Mouse (Mus musculus): ENCODE measurements around the gene Rab34. TPM values are rescaled to one million over a fixed set of nuclear protein-coding genes. Genes with fewer than 3 reads are reported as not detected.

The Rab34 gene
- polyA plus RNA-seq (2015; fragmentation: Nextera tagmentation; extraction: Ambion mirVana): 57.3 and 60.3 TPM in 2 replicates

DNA sequence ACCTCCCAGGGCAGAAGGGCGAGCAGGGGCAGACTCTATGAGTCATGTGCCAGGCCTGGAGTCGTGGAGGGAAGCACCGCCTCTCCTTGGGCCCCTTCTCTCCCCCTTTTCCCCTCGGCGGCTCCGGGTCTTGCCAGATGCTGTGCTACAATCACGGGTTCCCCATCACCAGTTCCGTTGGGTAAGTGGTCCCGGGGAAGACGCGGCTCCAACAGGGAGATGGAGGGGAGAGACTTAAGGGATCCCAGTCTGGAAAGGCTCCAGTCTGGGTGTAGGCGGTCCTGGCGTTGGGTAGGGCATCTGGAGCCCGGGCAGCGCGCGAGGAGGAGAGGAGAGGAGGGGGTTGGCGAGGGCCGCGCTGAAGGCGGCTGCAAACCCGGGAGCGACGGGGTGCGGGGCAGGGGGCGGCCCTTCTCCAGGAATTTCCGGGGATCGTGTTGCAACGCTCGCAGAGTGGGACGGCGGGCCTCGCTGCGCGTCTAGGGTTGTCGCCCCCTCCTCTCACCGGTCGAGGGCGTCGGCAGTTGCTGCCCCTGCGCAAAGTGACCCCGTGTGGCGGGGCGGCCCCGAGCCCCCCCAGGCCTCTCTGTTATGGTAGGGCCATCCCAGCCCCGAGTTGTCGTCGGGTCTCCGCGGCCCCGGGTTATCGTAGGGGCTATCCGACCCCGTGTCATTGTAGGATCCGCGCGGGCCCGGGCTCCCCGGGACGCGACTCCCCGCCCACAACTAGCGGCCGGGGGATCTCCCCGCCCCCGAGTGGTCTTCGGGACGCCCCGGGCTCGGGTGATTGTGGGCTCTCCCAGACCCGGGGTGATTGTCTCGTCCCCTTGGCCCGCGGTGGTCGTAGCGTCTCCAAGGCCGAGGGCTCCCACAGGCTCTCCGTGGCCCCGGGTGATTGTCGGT, at the start of gene Rab34:
Gene Rab34, plus strand, starts transcription at position 100 of the 903 bp plus-strand sequence.
- peak within 1 kb of the TSS; percentile 89 for H3K27ac ChIP-seq (ENCODE audit: low read depth, low read length)
- H3K36me3 ChIP-seq (ENCODE audit: control insufficient read depth, insufficient read depth, low read length): peaks cover 9% of the 10 kb centered on the region; the same call in 1 of the 2 replicates
- H3K4me1 ChIP-seq (ENCODE audit: control insufficient read depth, insufficient read depth, low read depth, low read length): peaks cover 13% of the 10 kb centered on the region
- H3K4me3 ChIP-seq (ENCODE audit: low read length): peak within 1 kb of the TSS; percentile 78
- H3K27me3 ChIP-seq (replicated peaks; ENCODE audit: control insufficient read depth, insufficient read depth, low read length): no peaks in the 10 kb centered on the region
- H3K4me2 ChIP-seq (ENCODE audit: low read length): peak within 1 kb of the TSS; percentile 70
- under 1% methylated on average over 74 of the region's 80 CpGs for WGBS
- ATAC-seq: peak; percentile 80
- H3K9ac ChIP-seq (ENCODE audit: low read depth, low read length): peak within 1 kb of the TSS; percentile 93
- H3K9me3 ChIP-seq (ENCODE audit: control insufficient read depth, low read length): no peaks in the 10 kb centered on the region

DNA sequence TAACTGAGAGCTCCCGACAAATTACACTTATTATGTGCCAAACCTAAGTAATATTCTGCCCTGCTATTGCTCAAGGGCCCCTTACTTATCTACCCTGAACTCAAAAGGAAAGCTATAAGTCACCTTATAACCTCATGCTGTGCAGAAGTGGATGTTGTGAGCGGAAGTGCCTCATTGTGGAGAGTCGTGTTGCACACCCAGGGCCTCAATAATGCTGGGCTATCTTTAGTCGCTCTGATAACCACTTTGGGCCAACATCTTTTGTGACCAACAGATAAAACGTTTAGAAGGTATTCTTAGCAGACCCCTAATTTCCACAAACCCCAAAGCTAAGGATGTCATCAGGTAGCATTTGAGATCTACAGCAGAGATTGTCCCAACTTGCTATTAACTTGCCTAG, 47.6 kb upstream of the Rab34 start:
- no peak for ATAC-seq
- Histone ChIP-seq H3K27me3 (replicated peaks; ENCODE audit: control insufficient read depth, insufficient read depth, low read length) (no peaks in the 10 kb centered on the region), H3K4me1 (ENCODE audit: control insufficient read depth, insufficient read depth, low read depth, low read length) (no peaks in the 10 kb centered on the region), H3K4me3 (ENCODE audit: low read length) (no peak overlapping the region), H3K27ac (ENCODE audit: low read depth, low read length) (no peak overlapping the region), H3K36me3 (ENCODE audit: control insufficient read depth, insufficient read depth, low read length) (peaks cover 7% of the 10 kb centered on the region), H3K9ac (ENCODE audit: low read depth, low read length) (no peak overlapping the region), H3K9me3 (ENCODE audit: control insufficient read depth, low read length) (no peaks in the 10 kb centered on the region), H3K4me2 (ENCODE audit: low read length) (no peak overlapping the region)
- WGBS: 86% methylated on average over 5 of the region's 5 CpGs

DNA sequence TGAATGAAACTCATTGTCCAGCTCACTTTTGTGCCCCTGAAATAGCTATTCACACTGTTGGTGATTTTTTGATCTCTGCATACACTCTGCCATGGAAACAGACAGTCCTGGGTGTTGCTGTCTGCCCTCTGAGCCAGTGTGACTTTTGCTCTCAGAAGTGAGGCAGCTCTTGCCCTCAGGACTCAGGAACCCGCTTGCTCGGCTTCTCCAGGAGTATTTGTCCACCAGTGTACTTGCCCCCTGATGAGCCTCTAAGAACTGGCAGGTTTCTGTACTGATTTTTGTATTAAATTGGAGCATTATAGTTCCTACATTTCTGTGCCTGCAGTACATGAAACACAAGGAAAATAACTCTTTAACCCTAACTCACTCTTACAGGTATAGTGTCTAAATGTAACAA, 44.7 kb upstream of the Rab34 start:
- Histone ChIP-seq H3K4me1 (ENCODE audit: control insufficient read depth, insufficient read depth, low read depth, low read length) (no peaks in the 10 kb centered on the region), H3K4me3 (ENCODE audit: low read length) (no peak overlapping the region), H3K36me3 (ENCODE audit: control insufficient read depth, insufficient read depth, low read length) (peaks cover 14% of the 10 kb centered on the region), H3K9me3 (ENCODE audit: control insufficient read depth, low read length) (no peaks in the 10 kb centered on the region), H3K27me3 (replicated peaks; ENCODE audit: control insufficient read depth, insufficient read depth, low read length) (no peaks in the 10 kb centered on the region), H3K4me2 (ENCODE audit: low read length) (no peak overlapping the region), H3K27ac (ENCODE audit: low read depth, low read length) (no peak overlapping the region), H3K9ac (ENCODE audit: low read depth, low read length) (no peak overlapping the region)
- 75% methylated on average over 2 of the region's 2 CpGs for WGBS
- no peak for ATAC-seq

DNA sequence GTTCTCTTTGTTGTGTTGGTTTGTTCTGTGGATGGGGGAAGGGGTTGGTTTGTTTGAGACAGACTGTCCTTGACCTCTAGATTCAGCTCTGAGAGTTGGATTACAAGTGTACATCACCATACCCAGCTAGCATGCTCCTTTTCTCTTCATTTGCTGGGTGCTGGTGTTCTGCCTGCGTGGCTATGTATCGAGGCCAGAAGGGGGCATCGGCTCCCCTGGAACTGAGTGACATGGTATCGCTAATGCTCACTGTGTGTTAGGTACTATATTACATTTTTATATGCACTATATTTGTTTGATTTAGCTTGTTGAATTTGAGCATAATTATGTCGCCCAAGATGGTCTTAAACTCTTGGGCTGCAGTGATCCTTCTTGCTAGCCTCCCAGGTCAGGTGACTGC, 42.1 kb upstream of the Rab34 start:
- H3K36me3 ChIP-seq (ENCODE audit: control insufficient read depth, insufficient read depth, low read length): peaks cover 16% of the 10 kb centered on the region
- no peaks in the 10 kb centered on the region for H3K27me3 ChIP-seq (replicated peaks; ENCODE audit: control insufficient read depth, insufficient read depth, low read length)
- ATAC-seq: no peak
- no peak overlapping the region for H3K9ac ChIP-seq (ENCODE audit: low read depth, low read length)
- no peak overlapping the region for H3K27ac ChIP-seq (ENCODE audit: low read depth, low read length)
- H3K4me1 ChIP-seq (ENCODE audit: control insufficient read depth, insufficient read depth, low read depth, low read length): no peaks in the 10 kb centered on the region
- no peak overlapping the region for H3K4me3 ChIP-seq (ENCODE audit: low read length)
- 87% methylated on average over 5 of the region's 5 CpGs for WGBS
- H3K9me3 ChIP-seq (ENCODE audit: control insufficient read depth, low read length): no peaks in the 10 kb centered on the region
- no peak overlapping the region for H3K4me2 ChIP-seq (ENCODE audit: low read length)

DNA sequence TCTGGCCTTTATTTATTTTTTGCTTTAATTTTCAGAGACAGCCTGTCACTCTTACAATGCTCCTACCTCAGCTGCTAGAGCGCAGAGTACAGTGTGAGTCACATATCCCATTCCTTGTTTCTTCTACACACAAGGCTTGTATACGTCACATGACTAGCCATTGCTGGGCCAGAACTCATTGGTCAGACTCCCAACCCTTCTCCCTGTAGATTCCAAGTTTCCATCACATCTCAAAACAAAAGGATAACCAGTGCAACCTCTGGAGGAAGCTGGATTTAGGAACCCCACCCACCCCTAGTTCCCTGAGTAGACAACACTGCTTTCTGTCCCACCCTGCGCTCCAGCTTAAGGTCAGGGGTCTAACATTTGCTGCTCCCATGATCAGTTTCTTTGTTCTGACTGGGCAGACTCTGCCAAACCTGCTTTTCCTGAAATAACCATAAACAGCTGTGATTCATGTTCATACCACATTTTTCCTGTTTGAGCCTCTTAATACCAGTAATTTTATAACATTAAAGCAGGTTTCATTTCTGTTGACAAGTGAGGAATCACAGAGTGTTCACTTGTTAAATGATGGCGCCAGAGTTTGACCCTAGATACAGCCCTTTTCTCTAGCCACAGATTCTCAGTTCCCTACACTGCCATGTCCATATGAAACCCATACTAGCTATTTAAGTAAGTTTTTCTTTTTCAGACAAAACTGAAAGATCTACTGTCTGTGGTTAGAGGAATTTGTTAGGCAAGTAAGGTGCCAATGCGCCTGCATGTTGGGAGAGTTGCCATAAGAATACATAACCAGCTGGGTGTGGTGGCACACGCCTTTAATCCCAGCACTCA, 41.3 kb upstream of the Rab34 start:
- Histone ChIP-seq H3K9me3 (ENCODE audit: control insufficient read depth, low read length) (no peaks in the 10 kb centered on the region), H3K27ac (ENCODE audit: low read depth, low read length) (no peak overlapping the region), H3K36me3 (ENCODE audit: control insufficient read depth, insufficient read depth, low read length) (peaks cover 16% of the 10 kb centered on the region), H3K4me3 (ENCODE audit: low read length) (no peak overlapping the region), H3K4me2 (ENCODE audit: low read length) (no peak overlapping the region), H3K9ac (ENCODE audit: low read depth, low read length) (no peak overlapping the region), H3K4me1 (ENCODE audit: control insufficient read depth, insufficient read depth, low read depth, low read length) (peaks cover 2% of the 10 kb centered on the region; the same call in 1 of the 2 replicates), H3K27me3 (replicated peaks; ENCODE audit: control insufficient read depth, insufficient read depth, low read length) (no peaks in the 10 kb centered on the region)
- no peak for ATAC-seq
- WGBS: 93% methylated on average over 6 of the region's 6 CpGs

DNA sequence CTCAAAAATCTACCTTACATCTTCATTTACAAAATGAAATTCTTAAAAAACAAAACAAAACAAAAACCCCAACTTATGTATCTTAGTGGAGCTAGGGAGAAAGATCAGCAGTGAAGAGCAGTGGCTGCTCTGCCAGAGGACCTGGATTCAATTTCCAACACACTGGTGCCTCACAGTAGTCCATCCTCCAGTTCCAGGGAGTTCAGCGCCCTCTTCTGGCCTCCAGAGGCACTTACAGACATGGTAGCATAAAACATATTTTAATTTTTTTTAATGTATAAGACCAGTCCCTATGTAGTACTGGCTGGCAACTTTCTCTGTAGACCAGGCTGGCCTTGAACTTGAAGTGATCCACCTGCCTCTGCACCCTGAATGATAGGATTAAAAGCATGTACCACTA, 37.1 kb upstream of the Rab34 start:
- Histone ChIP-seq H3K27ac (ENCODE audit: low read depth, low read length) (no peak overlapping the region), H3K36me3 (ENCODE audit: control insufficient read depth, insufficient read depth, low read length) (peaks cover 19% of the 10 kb centered on the region), H3K4me1 (ENCODE audit: control insufficient read depth, insufficient read depth, low read depth, low read length) (peaks cover 30% of the 10 kb centered on the region), H3K9ac (ENCODE audit: low read depth, low read length) (no peak overlapping the region), H3K4me2 (ENCODE audit: low read length) (no peak overlapping the region), H3K27me3 (replicated peaks; ENCODE audit: control insufficient read depth, insufficient read depth, low read length) (no peaks in the 10 kb centered on the region), H3K4me3 (ENCODE audit: low read length) (no peak overlapping the region), H3K9me3 (ENCODE audit: control insufficient read depth, low read length) (no peaks in the 10 kb centered on the region)
- ATAC-seq: no peak
- 35% methylated on average over 1 of the region's 1 CpGs for WGBS

DNA sequence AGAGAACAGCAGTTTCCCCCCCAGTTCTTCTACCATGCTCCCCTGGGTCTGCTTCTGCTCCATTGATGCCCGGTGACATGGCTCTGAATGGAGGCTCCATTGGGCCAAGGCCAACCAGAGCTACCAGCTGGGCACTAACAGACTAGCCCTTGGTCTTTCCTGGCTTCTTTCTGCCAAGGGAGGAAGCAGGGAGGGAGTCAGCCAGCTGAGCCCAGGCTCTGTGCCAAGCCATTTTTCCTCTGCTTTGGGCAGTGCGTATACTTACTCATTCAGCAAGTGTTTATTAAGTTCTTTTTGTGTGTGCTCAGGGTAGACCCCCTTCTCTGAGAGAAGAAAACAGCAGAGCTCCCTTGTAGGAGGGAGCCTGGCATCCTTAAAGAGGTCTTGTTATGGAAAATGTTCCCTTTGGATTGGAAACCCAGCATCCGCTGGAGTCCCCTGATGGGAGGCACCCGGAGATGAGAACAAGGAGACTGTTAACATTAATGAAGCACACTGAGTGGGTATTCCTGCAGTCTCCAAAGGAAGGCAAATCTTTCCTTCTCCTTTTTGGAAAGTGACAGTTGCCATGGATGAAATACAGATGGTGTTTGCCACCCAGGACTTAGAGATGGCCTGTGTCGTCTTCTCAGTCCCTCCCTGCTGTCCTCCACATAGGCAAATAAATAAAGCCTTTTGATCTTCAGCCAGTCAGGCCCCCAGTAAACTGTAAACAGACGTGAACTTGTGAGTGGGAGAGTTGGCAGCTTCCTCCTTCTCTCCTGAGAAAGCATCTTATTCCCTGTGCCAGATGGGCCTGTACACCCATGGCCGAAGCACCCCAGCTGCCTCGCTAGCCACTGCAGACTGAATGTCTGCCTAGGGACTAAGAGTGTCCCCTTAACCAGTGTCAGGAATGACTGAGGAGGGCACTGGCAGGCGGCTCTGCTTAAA, 35.7 kb upstream of the Rab34 start:
- peaks cover 31% of the 10 kb centered on the region for H3K4me1 ChIP-seq (ENCODE audit: control insufficient read depth, insufficient read depth, low read depth, low read length)
- H3K9me3 ChIP-seq (ENCODE audit: control insufficient read depth, low read length): no peaks in the 10 kb centered on the region
- 26% methylated on average over 9 of the region's 9 CpGs for WGBS
- peak; percentile 89 for ATAC-seq
- H3K27ac ChIP-seq (ENCODE audit: low read depth, low read length): peak overlapping the region; percentile 80
- H3K36me3 ChIP-seq (ENCODE audit: control insufficient read depth, insufficient read depth, low read length): peaks cover 13% of the 10 kb centered on the region
- H3K9ac ChIP-seq (ENCODE audit: low read depth, low read length): no peak overlapping the region
- H3K4me3 ChIP-seq (ENCODE audit: low read length): no peak overlapping the region
- no peaks in the 10 kb centered on the region for H3K27me3 ChIP-seq (replicated peaks; ENCODE audit: control insufficient read depth, insufficient read depth, low read length)
- H3K4me2 ChIP-seq (ENCODE audit: low read length): peak overlapping the region; percentile 15; the same call in 1 of the 2 replicates

DNA sequence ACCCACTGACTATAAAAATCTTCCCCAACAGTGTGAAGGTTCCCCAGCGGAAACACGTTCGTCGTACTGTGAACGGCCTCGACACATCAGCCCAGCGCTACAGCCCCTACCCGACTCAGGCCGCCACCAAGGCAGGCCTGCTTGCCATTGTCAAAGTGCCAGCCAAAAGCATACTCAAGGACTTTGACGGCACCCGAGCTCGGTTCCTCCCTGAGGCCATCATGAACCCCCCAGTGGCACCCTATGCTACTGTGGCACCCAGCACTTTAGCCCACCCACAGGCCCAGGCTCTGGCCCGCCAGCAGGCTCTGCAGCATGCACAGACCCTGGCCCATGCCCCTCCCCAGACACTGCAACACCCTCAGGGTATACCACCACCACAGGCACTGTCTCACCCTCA, 34.5 kb upstream of the Rab34 start:
- H3K4me3 ChIP-seq (ENCODE audit: low read length): no peak overlapping the region
- 54% methylated on average over 13 of the region's 13 CpGs for WGBS
- no peak for ATAC-seq

More for the DNA sequence above, 34.5 kb upstream of the Rab34 start:
- Histone ChIP-seq H3K9ac (ENCODE audit: low read depth, low read length) (0 out of 2 replicates have a peak overlapping the region, but pooled peaks have one; percentile 14), H3K4me1 (ENCODE audit: control insufficient read depth, insufficient read depth, low read depth, low read length) (peaks cover 35% of the 10 kb centered on the region), H3K27me3 (replicated peaks; ENCODE audit: control insufficient read depth, insufficient read depth, low read length) (no peaks in the 10 kb centered on the region), H3K4me2 (ENCODE audit: low read length) (no peak overlapping the region), H3K9me3 (ENCODE audit: control insufficient read depth, low read length) (no peaks in the 10 kb centered on the region), H3K27ac (ENCODE audit: low read depth, low read length) (peak overlapping the region; percentile 71), H3K36me3 (ENCODE audit: control insufficient read depth, insufficient read depth, low read length) (peaks cover 20% of the 10 kb centered on the region)
